Mouse (Mus musculus): ENCODE results near the gene 6030458C11Rik. TPM values are rescaled to one million over a fixed set of nuclear protein-coding genes. Genes with fewer than 3 reads are reported as not detected.
A peak's percentile ranks its signal among the peaks of the same experiment; 100 is the strongest.

Gene 6030458C11Rik
- polyA plus RNA-seq, 1 experiment from 2014 or later = 29.3 TPM

DNA sequence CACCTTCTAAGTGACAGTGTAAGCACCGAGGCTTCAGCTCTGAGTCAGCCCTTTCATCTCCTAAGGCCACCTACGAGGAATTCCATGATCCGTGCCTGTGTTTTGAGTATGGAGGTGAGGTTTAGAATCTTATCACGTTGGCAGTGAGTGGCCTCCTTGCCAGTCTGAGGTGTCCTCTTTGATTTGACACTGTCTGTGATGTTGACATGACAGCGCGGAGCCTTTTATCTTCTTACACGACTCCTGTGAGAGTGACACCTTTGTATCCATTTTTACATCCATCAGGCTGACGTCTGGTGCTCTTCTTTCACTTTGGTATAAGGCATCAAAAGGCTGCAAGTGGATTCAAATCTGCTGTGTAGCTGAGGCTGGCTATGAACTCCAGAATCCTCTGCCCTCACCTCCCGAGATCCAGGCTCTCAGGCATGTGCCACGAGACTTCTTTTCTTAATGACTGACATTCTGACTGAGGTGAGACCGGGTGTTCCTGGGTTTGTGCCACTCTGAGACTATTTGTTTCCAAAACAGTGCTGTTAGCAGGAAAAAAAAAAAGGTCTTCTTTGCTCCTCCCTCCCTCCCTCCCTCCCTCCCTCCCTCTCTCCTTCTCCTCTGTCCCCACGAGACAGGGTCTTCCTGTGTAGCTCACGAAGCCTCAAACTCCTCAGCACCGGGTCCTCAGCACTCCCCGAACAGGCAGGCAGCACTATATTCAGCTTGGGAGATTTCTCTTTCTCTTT is 23.9 kb downstream of the 6030458C11Rik start:
- Histone ChIP-seq H3K27me3 (ENCODE audit: control insufficient read depth, insufficient read depth, low read length) (no peaks in the 10 kb centered on the region), H3K4me2 (replicated peaks) (no peak overlapping the region), H3K9me3 (ENCODE audit: control insufficient read depth, low read length) (no peaks in the 10 kb centered on the region), H3K36me3 (replicated peaks; ENCODE audit: control insufficient read depth, insufficient read depth) (no peaks in the 10 kb centered on the region), H3K4me1 (replicated peaks; ENCODE audit: control insufficient read depth, insufficient read depth, low read length) (no peaks in the 10 kb centered on the region), H3K27ac (no peak overlapping the region), H3K4me3 (replicated peaks; ENCODE audit: low read length) (no peak overlapping the region), H3K9ac (no peak overlapping the region)
- ATAC-seq (ENCODE audit: low FRiP score) = no peak
- DNase-seq (ENCODE audit: low spot score) = no peak
- 59% methylated on average over 15 of the region's 15 CpGs for WGBS

DNA sequence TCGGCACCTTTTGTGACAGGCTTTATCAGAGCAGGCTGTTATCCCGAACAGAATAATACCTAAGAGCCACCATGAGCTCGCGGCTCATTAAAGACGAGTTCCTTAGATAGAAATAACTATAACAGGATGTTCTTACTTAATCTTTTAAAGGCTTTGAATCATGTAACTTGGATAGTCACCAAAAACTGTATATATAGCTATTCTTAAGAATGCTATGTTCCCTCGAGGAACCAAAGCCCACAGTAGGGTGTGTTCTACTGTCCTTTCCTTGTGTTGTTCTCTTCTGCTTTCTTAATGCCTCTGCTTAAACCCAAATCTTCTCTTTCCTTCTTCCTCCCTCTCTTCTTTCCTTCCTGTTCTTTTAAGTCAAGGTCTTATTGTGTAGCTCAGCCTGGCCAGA is 26.4 kb downstream of the 6030458C11Rik start:
- H3K9me3 ChIP-seq (ENCODE audit: control insufficient read depth, low read length) = no peaks in the 10 kb centered on the region
- no peak overlapping the region for H3K4me3 ChIP-seq (replicated peaks; ENCODE audit: low read length)
- no peaks in the 10 kb centered on the region for H3K36me3 ChIP-seq (replicated peaks; ENCODE audit: control insufficient read depth, insufficient read depth)
- 89% methylated on average over 6 of the region's 6 CpGs for WGBS
- no peak for DNase-seq (ENCODE audit: low spot score)
- no peak overlapping the region for H3K4me2 ChIP-seq (replicated peaks)
- H3K27ac ChIP-seq = no peak overlapping the region
- no peak overlapping the region for H3K9ac ChIP-seq
- H3K27me3 ChIP-seq (ENCODE audit: control insufficient read depth, insufficient read depth, low read length) = no peaks in the 10 kb centered on the region
- ATAC-seq (ENCODE audit: low FRiP score) = no peak
- no peaks in the 10 kb centered on the region for H3K4me1 ChIP-seq (replicated peaks; ENCODE audit: control insufficient read depth, insufficient read depth, low read length)

DNA sequence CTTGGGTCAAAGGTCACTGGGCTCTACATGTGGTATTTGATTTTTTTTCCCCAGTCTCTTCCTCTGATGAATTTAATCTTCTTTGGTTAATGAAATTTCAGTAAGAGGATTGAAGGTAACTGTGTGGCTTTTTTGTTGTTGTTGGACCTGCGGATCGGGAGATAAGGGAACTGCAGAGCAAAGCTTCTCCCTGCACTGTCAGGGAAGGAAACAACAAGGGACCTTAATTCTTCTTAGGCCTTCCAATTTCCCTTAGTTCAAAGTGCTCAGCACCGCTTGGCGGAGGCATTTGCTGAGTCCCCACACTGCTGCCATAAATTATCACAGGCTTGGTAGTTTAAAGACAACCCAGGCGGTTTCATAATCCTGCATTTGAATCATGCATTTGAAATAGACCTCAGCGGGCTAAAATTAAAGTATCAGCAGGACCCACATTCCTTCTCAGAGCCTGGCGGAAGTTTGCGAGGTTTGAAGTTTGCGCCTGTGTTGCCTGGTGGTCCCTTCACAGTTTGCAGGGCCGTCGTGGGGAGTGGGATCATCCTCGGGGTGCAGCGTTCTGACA is 28.5 kb downstream of the 6030458C11Rik start:
- H3K27ac ChIP-seq = no peak overlapping the region
- H3K4me1 ChIP-seq (replicated peaks; ENCODE audit: control insufficient read depth, insufficient read depth, low read length) = no peaks in the 10 kb centered on the region
- no peak overlapping the region for H3K4me3 ChIP-seq (replicated peaks; ENCODE audit: low read length)
- H3K4me2 ChIP-seq (replicated peaks) = no peak overlapping the region
- no peaks in the 10 kb centered on the region for H3K36me3 ChIP-seq (replicated peaks; ENCODE audit: control insufficient read depth, insufficient read depth)
- no peak overlapping the region for H3K9ac ChIP-seq
- ATAC-seq (ENCODE audit: low FRiP score) (no peak), DNase-seq (ENCODE audit: low spot score) (no peak)
- 51% methylated on average over 13 of the region's 13 CpGs for WGBS
- no peaks in the 10 kb centered on the region for H3K9me3 ChIP-seq (ENCODE audit: control insufficient read depth, low read length)
- no peaks in the 10 kb centered on the region for H3K27me3 ChIP-seq (ENCODE audit: control insufficient read depth, insufficient read depth, low read length)

DNA sequence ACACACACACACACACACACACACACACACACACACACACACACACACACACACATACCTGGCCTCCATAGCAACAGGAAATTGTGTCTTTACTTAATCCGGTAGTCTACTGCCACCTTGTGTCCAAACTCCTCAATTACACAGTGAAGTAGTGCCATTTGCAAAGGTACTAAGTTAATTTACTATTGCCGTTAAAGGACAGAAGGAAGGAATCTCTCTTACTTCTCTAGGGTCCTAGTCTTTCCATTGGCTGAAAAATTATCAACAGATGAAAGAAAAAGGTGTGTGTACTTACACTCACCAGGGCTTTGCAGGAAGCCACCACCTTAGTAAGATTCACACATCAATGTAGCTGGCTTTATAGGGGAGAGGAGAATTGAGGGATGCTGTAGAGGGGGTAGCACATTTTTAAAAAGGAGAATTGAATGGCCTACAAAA is 29.0 kb downstream of the 6030458C11Rik start:
- DNase-seq (ENCODE audit: low spot score) (peak; percentile 95), ATAC-seq (ENCODE audit: low FRiP score) (peak; percentile 31; the same call in 1 of the 2 replicates)
- Histone ChIP-seq H3K9me3 (ENCODE audit: control insufficient read depth, low read length) (no peaks in the 10 kb centered on the region), H3K27ac (no peak overlapping the region), H3K9ac (no peak overlapping the region), H3K4me3 (replicated peaks; ENCODE audit: low read length) (no peak overlapping the region), H3K27me3 (ENCODE audit: control insufficient read depth, insufficient read depth, low read length) (no peaks in the 10 kb centered on the region), H3K4me2 (replicated peaks) (no peak overlapping the region), H3K4me1 (replicated peaks; ENCODE audit: control insufficient read depth, insufficient read depth, low read length) (no peaks in the 10 kb centered on the region), H3K36me3 (replicated peaks; ENCODE audit: control insufficient read depth, insufficient read depth) (no peaks in the 10 kb centered on the region)
- WGBS = 3% methylated on average over 2 of the region's 2 CpGs

DNA sequence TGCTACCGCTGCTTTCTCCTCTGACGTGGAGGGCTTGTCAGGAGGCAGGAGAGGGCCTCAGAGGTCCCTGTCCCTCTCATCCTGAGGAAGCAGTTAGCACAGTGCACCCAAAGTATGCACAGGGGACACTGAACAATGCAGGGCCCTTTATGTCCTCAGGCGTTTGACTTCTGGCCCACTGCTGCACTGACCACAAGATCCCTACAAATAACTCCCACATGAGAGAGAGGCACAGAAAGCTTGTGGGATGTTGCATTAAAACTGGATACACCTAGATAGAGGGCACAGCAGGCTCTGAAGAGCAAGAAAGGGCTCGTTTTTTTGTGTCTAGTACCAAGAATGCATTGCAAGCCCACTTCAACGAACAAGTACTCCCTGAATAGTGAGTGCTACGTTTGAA is 30.1 kb downstream of the 6030458C11Rik start:
- WGBS = 54% methylated on average over 6 of the region's 6 CpGs
- ATAC-seq (ENCODE audit: low FRiP score) = no peak

DNA sequence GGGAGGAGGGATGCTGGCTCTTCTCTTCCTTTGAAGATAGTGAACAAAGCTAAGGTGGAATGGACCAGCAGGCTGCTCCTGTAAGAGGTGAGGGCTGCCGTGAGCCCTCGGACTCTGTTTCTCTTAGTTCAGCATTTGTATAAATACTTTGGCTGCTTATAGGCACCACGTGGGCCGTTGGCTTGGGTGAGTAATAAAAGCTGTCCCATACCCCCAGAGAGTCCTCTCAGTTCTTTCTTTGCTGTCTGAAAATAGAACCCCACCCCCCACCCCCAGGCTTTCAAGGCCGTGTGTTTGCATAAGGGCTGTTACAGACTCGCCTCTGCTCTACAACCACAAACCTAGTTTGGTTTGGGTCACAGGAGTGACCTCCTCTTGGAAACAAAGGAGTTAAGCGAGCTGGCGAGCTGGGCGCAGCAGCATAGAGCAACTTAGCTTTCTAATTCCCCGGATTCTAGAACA is 35.0 kb downstream of the 6030458C11Rik start:
- no peaks in the 10 kb centered on the region for H3K9me3 ChIP-seq (ENCODE audit: control insufficient read depth, low read length)
- H3K4me2 ChIP-seq (replicated peaks) = no peak overlapping the region; the same call in 1 of the 2 replicates
- no peak overlapping the region for H3K4me3 ChIP-seq (replicated peaks; ENCODE audit: low read length)
- no peak overlapping the region for H3K27ac ChIP-seq
- H3K27me3 ChIP-seq (ENCODE audit: control insufficient read depth, insufficient read depth, low read length) = no peaks in the 10 kb centered on the region
- H3K9ac ChIP-seq = no peak overlapping the region
- WGBS = 29% methylated on average over 10 of the region's 10 CpGs
- DNase-seq (ENCODE audit: low spot score) = no peak
- no peaks in the 10 kb centered on the region for H3K4me1 ChIP-seq (replicated peaks; ENCODE audit: control insufficient read depth, insufficient read depth, low read length)
- no peaks in the 10 kb centered on the region for H3K36me3 ChIP-seq (replicated peaks; ENCODE audit: control insufficient read depth, insufficient read depth)
- ATAC-seq (ENCODE audit: low FRiP score) = no peak; the same call in 1 of the 2 replicates

More for the DNA sequence above, 30.1 kb downstream of the 6030458C11Rik start:
- DNase-seq (ENCODE audit: low spot score) = no peak
- Histone ChIP-seq H3K27me3 (ENCODE audit: control insufficient read depth, insufficient read depth, low read length) (no peaks in the 10 kb centered on the region), H3K9ac (no peak overlapping the region), H3K4me3 (replicated peaks; ENCODE audit: low read length) (no peak overlapping the region), H3K4me1 (replicated peaks; ENCODE audit: control insufficient read depth, insufficient read depth, low read length) (no peaks in the 10 kb centered on the region), H3K9me3 (ENCODE audit: control insufficient read depth, low read length) (no peaks in the 10 kb centered on the region), H3K36me3 (replicated peaks; ENCODE audit: control insufficient read depth, insufficient read depth) (no peaks in the 10 kb centered on the region), H3K27ac (no peak overlapping the region), H3K4me2 (replicated peaks) (no peak overlapping the region)

DNA sequence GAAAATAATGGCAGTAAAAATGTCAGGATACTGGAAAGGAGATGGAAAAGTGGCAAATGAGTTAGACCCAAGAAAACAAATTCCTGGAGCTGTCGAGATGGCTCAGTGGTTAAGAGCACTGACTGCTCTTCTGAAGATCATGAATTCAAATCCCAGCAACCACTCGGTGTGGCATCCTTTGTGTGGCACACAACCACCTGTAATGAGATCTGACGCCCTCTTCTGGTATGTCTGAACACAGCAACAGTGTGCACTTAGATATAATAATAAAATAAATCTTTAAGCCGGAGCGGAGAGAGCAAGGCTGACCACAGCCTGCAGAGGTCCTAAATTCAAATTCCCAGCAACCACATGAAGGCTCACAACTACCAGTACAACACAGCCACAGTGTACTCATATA is 35.9 kb downstream of the 6030458C11Rik start:
- no peak overlapping the region for H3K9ac ChIP-seq
- WGBS = 80% methylated on average over 5 of the region's 5 CpGs
- no peaks in the 10 kb centered on the region for H3K27me3 ChIP-seq (ENCODE audit: control insufficient read depth, insufficient read depth, low read length)
- no peaks in the 10 kb centered on the region for H3K36me3 ChIP-seq (replicated peaks; ENCODE audit: control insufficient read depth, insufficient read depth)
- H3K4me1 ChIP-seq (replicated peaks; ENCODE audit: control insufficient read depth, insufficient read depth, low read length) = no peaks in the 10 kb centered on the region
- no peak overlapping the region for H3K27ac ChIP-seq
- no peak overlapping the region for H3K4me3 ChIP-seq (replicated peaks; ENCODE audit: low read length)
- DNase-seq (ENCODE audit: low spot score) (no peak), ATAC-seq (ENCODE audit: low FRiP score) (no peak)
- H3K9me3 ChIP-seq (ENCODE audit: control insufficient read depth, low read length) = no peaks in the 10 kb centered on the region
- no peak overlapping the region for H3K4me2 ChIP-seq (replicated peaks)

DNA sequence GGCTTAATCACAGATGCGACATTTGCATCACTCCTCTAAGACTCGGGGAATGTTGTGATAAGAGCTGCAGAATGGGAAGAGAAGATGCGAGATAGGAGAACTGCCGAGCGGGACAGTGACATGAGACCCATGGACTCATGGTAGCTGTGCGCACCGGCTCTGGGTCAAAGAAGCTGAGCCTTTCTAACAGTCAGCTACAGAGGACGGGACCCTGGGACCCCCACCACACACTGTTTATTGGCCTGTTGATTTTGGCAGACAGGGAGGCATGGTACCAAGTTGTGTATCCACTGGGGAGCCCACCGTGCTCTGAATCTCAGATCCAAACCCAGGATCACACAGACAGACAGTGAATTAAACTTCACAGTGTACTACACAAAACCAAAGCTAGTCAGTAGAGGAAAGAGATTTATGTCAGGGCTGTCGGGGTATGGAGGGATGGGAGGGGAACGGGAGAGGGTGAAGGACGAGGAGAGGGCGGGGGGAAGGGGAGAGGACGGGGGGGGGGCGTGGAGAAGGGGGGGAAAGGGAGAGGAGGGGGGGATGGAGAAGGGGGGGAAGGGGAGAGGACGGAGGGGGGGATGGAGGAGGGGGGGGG is 42.6 kb downstream of the 6030458C11Rik start:
- 74% methylated on average over 15 of the region's 16 CpGs for WGBS
- no peak overlapping the region for H3K9ac ChIP-seq
- DNase-seq (ENCODE audit: low spot score) (no peak), ATAC-seq (ENCODE audit: low FRiP score) (no peak)
- no peak overlapping the region for H3K4me2 ChIP-seq (replicated peaks)
- H3K9me3 ChIP-seq (ENCODE audit: control insufficient read depth, low read length) = no peaks in the 10 kb centered on the region
- H3K4me3 ChIP-seq (replicated peaks; ENCODE audit: low read length) = no peak overlapping the region
- H3K36me3 ChIP-seq (replicated peaks; ENCODE audit: control insufficient read depth, insufficient read depth) = no peaks in the 10 kb centered on the region
- no peak overlapping the region for H3K27ac ChIP-seq
- H3K4me1 ChIP-seq (replicated peaks; ENCODE audit: control insufficient read depth, insufficient read depth, low read length) = no peaks in the 10 kb centered on the region
- no peaks in the 10 kb centered on the region for H3K27me3 ChIP-seq (ENCODE audit: control insufficient read depth, insufficient read depth, low read length)

DNA sequence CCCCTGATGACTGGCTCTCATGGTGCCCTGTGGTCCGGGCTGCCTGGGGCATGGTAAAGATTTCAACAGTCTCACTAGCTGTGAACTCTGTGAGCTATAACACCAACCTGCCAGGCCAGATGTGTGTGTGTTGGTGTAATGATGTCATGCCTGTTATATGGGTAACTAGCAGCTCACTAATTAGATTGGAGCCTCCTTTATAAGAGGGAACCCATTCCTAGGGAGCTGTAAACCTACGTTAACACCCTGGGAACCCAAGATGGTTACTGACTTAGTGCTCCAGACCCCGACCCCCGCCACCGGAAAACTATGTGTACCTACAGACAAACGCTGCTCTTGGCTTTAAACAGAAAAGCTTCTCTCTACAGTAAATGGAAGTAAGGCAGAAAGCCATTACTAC is 43.2 kb downstream of the 6030458C11Rik start:
- Histone ChIP-seq H3K4me3 (replicated peaks; ENCODE audit: low read length) (no peak overlapping the region), H3K27ac (no peak overlapping the region), H3K4me1 (replicated peaks; ENCODE audit: control insufficient read depth, insufficient read depth, low read length) (no peaks in the 10 kb centered on the region), H3K36me3 (replicated peaks; ENCODE audit: control insufficient read depth, insufficient read depth) (no peaks in the 10 kb centered on the region), H3K9ac (no peak overlapping the region), H3K4me2 (replicated peaks) (no peak overlapping the region), H3K9me3 (ENCODE audit: control insufficient read depth, low read length) (no peaks in the 10 kb centered on the region), H3K27me3 (ENCODE audit: control insufficient read depth, insufficient read depth, low read length) (no peaks in the 10 kb centered on the region)
- DNase-seq (ENCODE audit: low spot score) (no peak), ATAC-seq (ENCODE audit: low FRiP score) (no peak)
- WGBS = 89% methylated on average over 6 of the region's 6 CpGs
